Comparison of ENCODE assay signal across 8 mouse cellular contexts in genomic region chr7:87246580-87246934, GRCm38 (mm10). TPM values are rescaled to one million over a fixed set of nuclear protein-coding genes. Genes with fewer than 3 reads are reported as not detected.
DNase-seq lines count a peak whose midpoint lies in the region; ATAC-seq and TF ChIP-seq lines count a peak whose summit lies in the region.

No protein-coding gene starts in this region.

- H3K27me3 ChIP-seq in embryonic facial prominence, embryonic 13.5 days: no peaks in the 10 kb centered on the region
- no peaks in the 10 kb centered on the region for H3K27me3 ChIP-seq in heart, embryonic 14.5 days (ENCODE audit: control insufficient read depth, insufficient read depth, low read length)
- no peaks in the 10 kb centered on the region for H3K27me3 ChIP-seq in kidney, postnatal 0 days (ENCODE audit: insufficient read depth, low read length)
- no peaks in the 10 kb centered on the region for H3K27me3 ChIP-seq in stomach, embryonic 16.5 days (ENCODE audit: control insufficient read depth, insufficient read depth, low read length)

- peak overlapping the region; percentile 85 for H3K27ac ChIP-seq in embryonic facial prominence, embryonic 13.5 days
- peak overlapping the region; percentile 57 to 69 for H3K27ac ChIP-seq in heart, embryonic 14.5 days (replicated peaks in 1 of 2; ENCODE audit: control insufficient read depth in 1 of 2, insufficient read depth in 1 of 2, low read depth in 2 of 2, low read length in 2 of 2)
- H3K27ac ChIP-seq in kidney, postnatal 0 days: peak overlapping the region; percentile 78
- peak overlapping the region; percentile 67 for H3K27ac ChIP-seq in stomach, embryonic 16.5 days (ENCODE audit: low read length)

- no peaks in the 10 kb centered on the region for H3K36me3 ChIP-seq in embryonic facial prominence, embryonic 13.5 days
- H3K36me3 ChIP-seq in heart, embryonic 14.5 days (ENCODE audit: control insufficient read depth, insufficient read depth, low read length): 0 out of 2 replicates have a peak, but pooled peaks cover 2% of the 10 kb centered on the region
- no peaks in the 10 kb centered on the region for H3K36me3 ChIP-seq in kidney, postnatal 0 days (ENCODE audit: insufficient read depth, low read length)
- H3K36me3 ChIP-seq in stomach, embryonic 16.5 days (ENCODE audit: control insufficient read depth, insufficient read depth, low read length): no peaks in the 10 kb centered on the region

- peak; percentile 20 to 25 for DNase-seq in right cerebral cortex, postnatal 10 days (ENCODE audit: low spot score in 2 of 2)
- no peak for DNase-seq in right cerebral cortex, postnatal 36 days (ENCODE audit: low spot score in 2 of 2)
- peak; percentile 66 for DNase-seq in kidney, postnatal 0 days (ENCODE audit: low spot score)
- DNase-seq in lung, postnatal 25 days (ENCODE audit: low spot score): peak; percentile 35
- no peak for DNase-seq in layer of hippocampus, postnatal 14 days (ENCODE audit: low spot score in 2 of 2)

- H3K4me2 ChIP-seq in embryonic facial prominence, embryonic 13.5 days: peak overlapping the region; percentile 68
- H3K4me2 ChIP-seq in heart, embryonic 14.5 days (ENCODE audit: low read length): peak overlapping the region; percentile 78
- H3K4me2 ChIP-seq in kidney, postnatal 0 days (ENCODE audit: low read length): peak overlapping the region; percentile 78
- peak overlapping the region; percentile 65 for H3K4me2 ChIP-seq in stomach, embryonic 16.5 days (ENCODE audit: low read depth, low read length)

- peaks cover 7% of the 10 kb centered on the region for H3K4me1 ChIP-seq in embryonic facial prominence, embryonic 13.5 days
- peaks cover 0 to 4% of the 10 kb centered on the region in 2 experiments; a peak in 1 of 4 replicates for H3K4me1 ChIP-seq in heart, embryonic 14.5 days (ENCODE audit: control insufficient read depth in 2 of 2, insufficient read depth in 2 of 2, low read length in 2 of 2)
- no peaks in the 10 kb centered on the region for H3K4me1 ChIP-seq in kidney, postnatal 0 days (replicated peaks; ENCODE audit: insufficient read depth, low read length)
- no peaks in the 10 kb centered on the region for H3K4me1 ChIP-seq in stomach, embryonic 16.5 days (ENCODE audit: control insufficient read depth, insufficient read depth, low read length)

- 0% methylated on average over 30 of the region's 30 CpGs for WGBS in embryonic facial prominence, embryonic 13.5 days
- 0% methylated on average over 25 of the region's 30 CpGs for WGBS in heart, embryonic 14.5 days
- under 1% methylated on average over 30 of the region's 30 CpGs for WGBS in kidney, postnatal 0 days
- under 1% methylated on average over 29 of the region's 30 CpGs for WGBS in stomach, embryonic 16.5 days

- peak overlapping the region; percentile 88 for H3K9ac ChIP-seq in embryonic facial prominence, embryonic 13.5 days
- H3K9ac ChIP-seq in heart, embryonic 14.5 days (ENCODE audit: low read length): peak overlapping the region; percentile 83
- H3K9ac ChIP-seq in kidney, postnatal 0 days (ENCODE audit: low read depth, low read length): peak overlapping the region; percentile 82
- H3K9ac ChIP-seq in stomach, embryonic 16.5 days (ENCODE audit: low read length): peak overlapping the region; percentile 87

- H3K9me3 ChIP-seq in embryonic facial prominence, embryonic 13.5 days: no peaks in the 10 kb centered on the region
- H3K9me3 ChIP-seq in heart, embryonic 14.5 days (ENCODE audit: control insufficient read depth, low read length): no peaks in the 10 kb centered on the region
- no peaks in the 10 kb centered on the region for H3K9me3 ChIP-seq in kidney, postnatal 0 days (replicated peaks; ENCODE audit: low read length)
- H3K9me3 ChIP-seq in stomach, embryonic 16.5 days (replicated peaks; ENCODE audit: control insufficient read depth, low read length): no peaks in the 10 kb centered on the region

- peak; percentile 88 for ATAC-seq in embryonic facial prominence, embryonic 13.5 days (ENCODE audit: insufficient number of reproducible peaks, insufficient read depth, low FRiP score, low TSS enrichment, low read depth)
- peak; percentile 86 for ATAC-seq in heart, embryonic 14.5 days (ENCODE audit: insufficient number of reproducible peaks, insufficient read depth, low FRiP score, low read depth)
- peak; percentile 95 for ATAC-seq in kidney, postnatal 0 days (replicated peaks; ENCODE audit: low FRiP score, low read depth)
- peak; percentile 92 for ATAC-seq in stomach, embryonic 16.5 days (ENCODE audit: insufficient read depth, low FRiP score)

- 0 out of 2 replicates have a peak, but pooled peaks have one; percentile 40 for TF ChIP-seq CTCF in kidney, postnatal 0 days (IDR thresholded peaks at IDR 0.05; ENCODE audit: low read depth)

- peak overlapping the region; percentile 72 for H3K4me3 ChIP-seq in embryonic facial prominence, embryonic 13.5 days
- H3K4me3 ChIP-seq in heart, embryonic 14.5 days (ENCODE audit: control insufficient read depth in 1 of 2, insufficient read depth in 1 of 2, low read depth in 1 of 2, low read length in 2 of 2): peak overlapping the region; percentile 67 to 69
- peak overlapping the region; percentile 70 for H3K4me3 ChIP-seq in kidney, postnatal 0 days (replicated peaks; ENCODE audit: low read depth, low read length)
- peak overlapping the region; percentile 68 for H3K4me3 ChIP-seq in stomach, embryonic 16.5 days (replicated peaks; ENCODE audit: low read length)

RNA-seq across cellular contexts. Expression of gene Nox4, which starts 0.7 kb away (rescaled TPM):
- 7.3 and 7.7 TPM in 2 replicates for polyA plus RNA-seq in embryonic facial prominence, embryonic 13.5 days (2015; fragmentation: Nextera tagmentation; extraction: Ambion mirVana)
- polyA plus RNA-seq in heart, embryonic 14.5 days (2014; fragmentation: Nextera tagmentation; extraction: Ambion mirVana): 4.3 and 5.4 TPM in 2 replicates
- polyA plus RNA-seq in kidney, postnatal 0 days (2015; fragmentation: Nextera tagmentation; extraction: Ambion mirVana): 9.8 and 13.1 TPM in 2 replicates
- 4.0 TPM in 2 replicates for polyA plus RNA-seq in stomach, embryonic 16.5 days (2015; fragmentation: Nextera tagmentation; extraction: Ambion mirVana)
- total RNA-seq in layer of hippocampus, postnatal 14 days (2021): under 1 TPM; 0.60 TPM

Comparison
In these comparisons a context has a peak if more than half of its experiments do, and no peak if none do; other contexts are left out.
1. DNase-seq: peak in right cerebral cortex, postnatal 10 days (2 of 2), kidney, postnatal 0 days (single experiment) and lung, postnatal 25 days (single experiment); none in right cerebral cortex, postnatal 36 days (0 of 2) and layer of hippocampus, postnatal 14 days (0 of 2).
2. Peak in every context shown above with its lines, with median percentiles within 50 percentile points of each other: ATAC-seq, H3K27ac ChIP-seq, H3K4me2 ChIP-seq, H3K4me3 ChIP-seq and H3K9ac ChIP-seq.